Mouse (Mus musculus) ES-E14 (cell line): ENCODE results near the gene Atp6v0e. TPM values are rescaled to one million over a fixed set of nuclear protein-coding genes. Genes with fewer than 3 reads are reported as not detected.

Experiments
- DNase-seq: peaks from one replicate; pipeline ENCODE4 v3.0.0-alpha.2; 2013; ENCODE audit warnings: low read depth, low spot score
- H3K27ac ChIP-seq: 2 replicates; pipeline ENCODE4 v1.5.1; 2012; ENCODE audit warnings: low read depth, mild to moderate bottlenecking, low read length, moderate library complexity, mixed read lengths; ENCODE audit not compliant: poor library complexity, insufficient read depth, severe bottlenecking
- H3K36me3 ChIP-seq: 2 replicates; pipeline ENCODE4 v1.6.1; 2012; ENCODE audit warnings: mild to moderate bottlenecking, low read length, moderate library complexity, mixed read lengths; ENCODE audit not compliant: control insufficient read depth, poor library complexity, insufficient read depth, severe bottlenecking
- H3K4me1 ChIP-seq, 2 experiments: fragments of 150-350 bp in 1 of 2; sonication (generic) in 1 of 2; 2 replicates each; pipeline ENCODE4 v1.6.1; 2012; ENCODE audit warnings: low read length in 2 of 2, mild to moderate bottlenecking in 1 of 2, mixed read lengths in 1 of 2; ENCODE audit not compliant: control insufficient read depth in 2 of 2, insufficient read depth in 2 of 2, poor library complexity in 1 of 2
- H3K4me3 ChIP-seq, 2 experiments: fragments of 150-350 bp in 1 of 2; sonication (generic) in 1 of 2; 2 replicates each; pipeline ENCODE4 v1.5.1; 2012; ENCODE audit warnings: low read length in 2 of 2, low read depth in 1 of 2, mild to moderate bottlenecking in 1 of 2, mixed read lengths in 1 of 2; ENCODE audit not compliant: insufficient read depth in 1 of 2, poor library complexity in 1 of 2, severe bottlenecking in 1 of 2
- H3K9ac ChIP-seq: 2 replicates; pipeline ENCODE4 v1.6.1; 2012; ENCODE audit warnings: low read depth, mild to moderate bottlenecking, low read length, mixed read lengths; ENCODE audit not compliant: poor library complexity, insufficient read depth, severe bottlenecking
- H3K9me3 ChIP-seq: fragments of 150-350 bp; sonication (generic); 2 replicates; pipeline ENCODE4 v1.6.1; 2012; ENCODE audit warnings: low read depth, mild to moderate bottlenecking, low read length; ENCODE audit not compliant: control insufficient read depth, insufficient read depth
- CHD2 ChIP-seq: IDR thresholded peaks from 2 replicates; pipeline ENCODE4 v1.6.1; 2014; ENCODE audit warnings: mild to moderate bottlenecking, low read depth, low read length, inconsistent platforms
- HCFC1 ChIP-seq: IDR thresholded peaks from 2 replicates; pipeline ENCODE4 v1.6.1; 2012; ENCODE audit warnings: low read length, inconsistent platforms, borderline replicate concordance; ENCODE audit not compliant: insufficient read depth
- MAFK ChIP-seq: IDR thresholded peaks from 2 replicates; pipeline ENCODE4 v1.6.1; 2014; ENCODE audit warnings: mild to moderate bottlenecking, low read depth, low read length, inconsistent platforms; ENCODE audit not compliant: insufficient read depth
- ZC3H11A ChIP-seq: IDR thresholded peaks from 2 replicates; pipeline ENCODE4 v1.6.1; 2012; ENCODE audit warnings: low read depth, mild to moderate bottlenecking, inconsistent platforms, low read length, borderline replicate concordance
- ZNF384 ChIP-seq: IDR thresholded peaks from 2 replicates; pipeline ENCODE4 v1.6.1; 2012; ENCODE audit warnings: low read depth, low read length, inconsistent platforms
- in situ Hi-C, 2 experiments: fragments of 600-800 bp; cut with MboI; formaldehyde crosslinking; loops; one replicate each; pipeline ENCODE4 v1.15.1; 2025; ENCODE audit warnings: low sequenced_read_pairs in 2 of 2, inconsistent platforms in 1 of 2; ENCODE audit not compliant: unreplicated experiment in 2 of 2
- total RNA-seq: library from RNA; depleted of rRNA; stranded (reverse); fragments of 300-350 nt; gene quantifications from 2 replicates; pipeline ENCODE4 v1.2.3, GENCODE M21; 2012

Atp6v0e gene
- total RNA-seq, 1 experiment, result 252 TPM

DNA sequence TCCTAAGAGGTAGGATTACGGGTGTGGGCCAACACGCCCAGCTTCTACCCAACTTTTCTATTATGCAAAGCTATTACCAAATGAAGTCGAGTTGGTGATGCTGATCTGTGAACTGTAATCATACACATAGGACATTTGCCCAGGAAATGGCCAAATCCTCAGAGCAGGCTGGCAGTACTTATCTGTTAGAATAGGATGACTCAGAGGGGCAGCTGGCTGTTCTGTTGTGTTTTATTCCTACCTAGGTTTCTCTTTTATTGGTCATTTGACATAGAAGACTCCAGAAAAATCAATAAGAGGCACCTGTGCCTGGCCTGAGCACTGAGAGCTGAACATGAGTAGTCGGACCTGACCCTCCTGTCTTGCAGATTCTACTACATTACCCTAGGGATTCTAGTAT is 39.6 kb downstream of the Atp6v0e start:
- H3K36me3 ChIP-seq, result peaks cover 11% of the 10 kb centered on the region; the same call in 1 of the 2 replicates
- no peak overlapping the region for H3K27ac ChIP-seq
- no peak overlapping the region for H3K4me3 ChIP-seq
- TF ChIP-seq HCFC1, result no peak
- no peak for TF ChIP-seq ZC3H11A
- in situ Hi-C loops, result no loop called here
- no peaks in the 10 kb centered on the region for H3K9me3 ChIP-seq
- H3K4me1 ChIP-seq, result peaks cover 6 to 9% of the 10 kb centered on the region in 2 experiments; a peak in 3 of 4 replicates
- no peak overlapping the region for H3K9ac ChIP-seq
- DNase-seq, result no peak

- H3K9me3 ChIP-seq, result no peaks in the 10 kb centered on the region
- no peak for DNase-seq
- H3K9ac ChIP-seq, result no peak overlapping the region
- in situ Hi-C loops, result no loop called here
- peaks cover 6 to 9% of the 10 kb centered on the region in 2 experiments; a peak in 3 of 4 replicates for H3K4me1 ChIP-seq
- peaks cover 8% of the 10 kb centered on the region; the same call in 1 of the 2 replicates for H3K36me3 ChIP-seq
- TF ChIP-seq CHD2 (no peak), ZC3H11A (no peak), MAFK (no peak), ZNF384 (no peak), HCFC1 (no peak)
- H3K27ac ChIP-seq, result no peak overlapping the region
- no peak overlapping the region for H3K4me3 ChIP-seq
Observed at GRCm38 (mm10) chr17:26703671-26704070, 40.6 kb downstream of the Atp6v0e start.

- Histone ChIP-seq H3K36me3 (no peaks in the 10 kb centered on the region), H3K4me1 (peaks cover 6 to 13% of the 10 kb centered on the region in 2 experiments; a peak in 3 of 4 replicates), H3K9ac (no peak overlapping the region), H3K4me3 (no peak overlapping the region), H3K9me3 (no peaks in the 10 kb centered on the region), H3K27ac (no peak overlapping the region)
- DNase-seq, result no peak
- in situ Hi-C loops, result no loop called here
- TF ChIP-seq HCFC1 (no peak), ZC3H11A (no peak), MAFK (peak; percentile 82)
Observed at GRCm38 (mm10) chr17:26705463-26706359, 42.7 kb downstream of the Atp6v0e start.

DNA sequence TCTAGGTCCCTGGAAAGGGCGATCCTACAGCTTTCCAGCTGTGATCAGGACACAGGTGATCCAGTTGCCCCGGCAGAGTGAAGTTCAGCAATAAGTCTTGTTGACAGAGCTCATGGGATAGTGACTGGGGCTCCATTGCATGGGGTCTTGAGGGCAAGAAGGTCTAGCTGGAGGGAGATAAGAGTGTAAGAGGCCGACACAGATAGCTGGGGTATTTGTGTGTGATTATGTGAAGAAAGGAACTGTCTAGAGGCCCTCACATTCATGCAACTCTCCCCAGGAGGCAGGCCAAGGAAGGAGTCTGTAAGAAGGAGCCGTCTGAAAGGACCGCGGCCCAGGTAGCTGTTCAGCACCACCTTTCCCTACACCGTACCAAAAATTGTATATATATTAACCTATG is 44.0 kb downstream of the Atp6v0e start:
- Histone ChIP-seq H3K4me1 (peaks cover 6 to 8% of the 10 kb centered on the region in 2 experiments; a peak in 3 of 4 replicates), H3K9ac (no peak overlapping the region), H3K27ac (no peak overlapping the region), H3K9me3 (no peaks in the 10 kb centered on the region), H3K36me3 (no peaks in the 10 kb centered on the region), H3K4me3 (no peak overlapping the region)
- TF ChIP-seq ZC3H11A (no peak), HCFC1 (no peak), CHD2 (no peak), ZNF384 (no peak), MAFK (no peak)
- no peak for DNase-seq
- in situ Hi-C loops, result no loop called here
